Mouse (Mus musculus) thymus, postnatal 0 days (tissue): Measurements from ENCODE around the gene Rcn3. TPM values are rescaled to one million over a fixed set of nuclear protein-coding genes. Genes with fewer than 3 reads are reported as not detected.
A peak's percentile ranks its signal among the peaks of the same experiment; 100 is the strongest.

Source experiments
- DNase-seq: peaks from one replicate; pipeline ENCODE4 v3.0.0-alpha.2; 2015; ENCODE audit warnings: low spot score
- polyA plus RNA-seq: library from polyadenylated mRNA; unstranded; fragments of >200 nt; fragmentation: Nextera tagmentation; extraction: Ambion mirVana; gene quantifications from 2 replicates; pipeline ENCODE4 v1.2.1, GENCODE M21; 2015

Rcn3 gene
- polyA plus RNA-seq, 1 experiment from 2014 or later = 41.4 TPM

GRCm38 (mm10) chr7:45073949-45074348 lies 18.1 kb downstream of the Rcn3 start:
- DNase-seq = no peak

- no peak for DNase-seq
Measured at GRCm38 (mm10) chr7:45073171-45073707, 18.8 kb downstream of the Rcn3 start.

- DNase-seq = no peak
Measured at GRCm38 (mm10) chr7:45072230-45072629, 19.8 kb downstream of the Rcn3 start.

- DNase-seq = no peak
Measured at GRCm38 (mm10) chr7:45069671-45070070, 22.4 kb downstream of the Rcn3 start.

- DNase-seq = peak; percentile 72
Measured at GRCm38 (mm10) chr7:45068000-45068318, 24.1 kb downstream of the Rcn3 start.

GRCm38 (mm10) chr7:45067190-45067999 lies 24.6 kb downstream of the Rcn3 start:
- DNase-seq = no peak

GRCm38 (mm10) chr7:45062239-45062835 lies 29.7 kb downstream of the Rcn3 start, which contains the start of the genes Nosip and Prrg2:
Gene Nosip, plus strand, starts transcription at chr7:45062429.
Gene Prrg2, minus strand, starts transcription at chr7:45062677.
- peak; percentile 97 for DNase-seq

GRCm38 (mm10) chr7:45061532-45062075 lies 30.4 kb downstream of the Rcn3 start:
- no peak for DNase-seq

- no peak for DNase-seq
Measured at GRCm38 (mm10) chr7:45060632-45061122, 31.3 kb downstream of the Rcn3 start.

- no peak for DNase-seq
Measured at GRCm38 (mm10) chr7:45058607-45059571, 33.1 kb downstream of the Rcn3 start.

- no peak for DNase-seq
Measured at GRCm38 (mm10) chr7:45056972-45057348, 35.1 kb downstream of the Rcn3 start.

GRCm38 (mm10) chr7:45056329-45056971 lies 35.6 kb downstream of the Rcn3 start:
- no peak for DNase-seq

GRCm38 (mm10) chr7:45053931-45054510 lies 38.0 kb downstream of the Rcn3 start:
- peak; percentile 98 for DNase-seq

GRCm38 (mm10) chr7:45053117-45053930 lies 38.7 kb downstream of the Rcn3 start:
- DNase-seq = peak; percentile 82

- no peak for DNase-seq
Measured at GRCm38 (mm10) chr7:45052862-45053116, 39.2 kb downstream of the Rcn3 start, which contains the start of gene Prr12. Gene Prr12, minus strand, starts transcription at chr7:45052881.

- peak; percentile 15 for DNase-seq
Measured at GRCm38 (mm10) chr7:45052181-45052861, 39.7 kb downstream of the Rcn3 start.

- no peak for DNase-seq
Measured at GRCm38 (mm10) chr7:45051601-45051974, 40.4 kb downstream of the Rcn3 start.

GRCm38 (mm10) chr7:45050945-45051600 lies 40.9 kb downstream of the Rcn3 start:
- peak; percentile 67 for DNase-seq
